Mouse (Mus musculus) liver, postnatal 0 days (tissue): ENCODE data around the gene Cdkl4.

ENCODE experiments used
- CTCF ChIP-seq: sonication (generic); IDR thresholded peaks from 2 replicates; pipeline ENCODE4 v1.5.1; 2016; ENCODE audit warnings: antibody characterized with exemption, low read depth
- EP300 ChIP-seq: IDR thresholded peaks from 2 replicates; pipeline ENCODE4 v1.6.1; 2016; ENCODE audit warnings: antibody characterized with exemption, low read depth, mild to moderate bottlenecking

- TF ChIP-seq CTCF, result no peak
- TF ChIP-seq EP300, result no peak
Observed at GRCm38 (mm10) chr17:80624979-80625378, 47.4 kb upstream of the Cdkl4 start.
